In the genomic region with DNA sequence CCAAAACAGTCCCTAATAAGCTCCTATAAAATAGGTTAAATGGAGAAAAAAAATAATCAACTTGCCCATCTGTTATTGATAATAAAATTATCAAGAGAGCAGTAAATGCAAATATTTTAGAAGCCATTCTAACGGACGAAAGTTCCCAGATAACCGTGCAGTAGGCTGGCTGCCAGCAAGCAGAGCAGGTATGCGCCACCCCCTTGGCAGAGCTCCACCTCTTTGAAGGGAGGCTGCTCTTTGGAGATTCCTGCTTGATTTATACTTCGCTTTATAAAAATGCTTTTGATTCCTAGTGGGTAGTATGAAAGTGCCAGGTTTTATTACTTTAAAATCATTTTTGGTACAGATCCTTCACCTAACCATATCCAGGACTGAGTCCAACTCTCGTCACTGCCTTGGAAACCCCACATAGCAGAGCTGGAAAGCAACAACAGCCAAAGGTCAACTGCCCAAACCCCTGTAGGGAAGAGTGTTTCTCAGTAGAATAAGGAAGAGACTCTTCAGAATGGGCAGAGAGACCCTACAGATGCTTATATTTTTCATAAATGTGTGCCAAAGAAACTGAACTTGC, we compare ENCODE assay signal across 10 mouse cellular contexts.
DNase-seq lines count a peak whose midpoint lies in the region; ATAC-seq lines count a peak whose summit lies in the region.
"Had no signal": no experiment of that assay in that cellular context is flagged by ENCODE, and none has a peak within 500 bp of the region (broad histone marks: within the 10 kb centered on the region; RNA-seq: fewer than 3 reads in every experiment).

No protein-coding gene starts in this region.

- DNase-seq in heart, adult 11 months, result no peak
- peak; percentile 37 for DNase-seq in adipocyte (ENCODE audit: low spot score)
- peak; percentile 76 for DNase-seq in cerebellum, adult 11-12 months
- peak; percentile 85 for DNase-seq in kidney, adult 9 months
- DNase-seq in T-cell, adult 2 months (ENCODE audit: low spot score), result no peak
- DNase-seq in frontal cortex, adult 2 months (ENCODE audit: extremely low spot score in 1 of 2, low spot score in 1 of 2), result no peak
- DNase-seq: liver, embryonic 13.5 days had no signal

- 15% methylated on average over 6 of the region's 6 CpGs for WGBS in heart, embryonic 13.5 days

- peak overlapping the region; percentile 23; the same call in 1 of the 2 replicates for H3K4me3 ChIP-seq in heart, embryonic 13.5 days
- H3K4me3 ChIP-seq: embryonic facial prominence, embryonic 15.5 days; liver, embryonic 13.5 days had no signal

- no peaks in the 10 kb centered on the region for H3K9me3 ChIP-seq in heart, embryonic 13.5 days
- H3K9me3 ChIP-seq: embryonic facial prominence, embryonic 15.5 days; liver, embryonic 13.5 days had no signal

- H3K27me3 ChIP-seq in heart, embryonic 13.5 days (replicated peaks), result no peaks in the 10 kb centered on the region
- H3K27me3 ChIP-seq: embryonic facial prominence, embryonic 15.5 days; liver, embryonic 13.5 days had no signal

- peak overlapping the region; percentile 52 for H3K4me2 ChIP-seq in heart, embryonic 13.5 days
- H3K4me2 ChIP-seq: embryonic facial prominence, embryonic 15.5 days; liver, embryonic 13.5 days had no signal

- H3K36me3 ChIP-seq in heart, embryonic 13.5 days, result no peaks in the 10 kb centered on the region
- H3K36me3 ChIP-seq: embryonic facial prominence, embryonic 15.5 days; liver, embryonic 13.5 days had no signal

- no peak overlapping the region for H3K9ac ChIP-seq in heart, embryonic 13.5 days
- H3K9ac ChIP-seq: embryonic facial prominence, embryonic 15.5 days; liver, embryonic 13.5 days had no signal

- H3K27ac ChIP-seq in heart, embryonic 13.5 days (replicated peaks), result peak overlapping the region; percentile 42; the same call in 1 of the 2 replicates
- H3K27ac ChIP-seq: embryonic facial prominence, embryonic 15.5 days; liver, embryonic 13.5 days had no signal

- ATAC-seq in heart, embryonic 13.5 days (ENCODE audit: extremely low read depth, insufficient number of reproducible peaks, low FRiP score, low TSS enrichment), result no peak
- no peak for ATAC-seq in megakaryocyte-erythroid progenitor cell, adult 5-6 weeks (replicated peaks; ENCODE audit: low FRiP score, low TSS enrichment, poor library complexity, severe bottlenecking)

- H3K4me1 ChIP-seq in heart, embryonic 13.5 days, result peaks cover 57% of the 10 kb centered on the region
- H3K4me1 ChIP-seq: liver, embryonic 13.5 days had no signal

Comparison
In these comparisons a context has a peak if more than half of its experiments do, and no peak if none do; other contexts are left out.
1. DNase-seq: peak in adipocyte (single experiment), cerebellum, adult 11-12 months (single experiment) and kidney, adult 9 months (single experiment); none in heart, adult 11 months (single experiment), T-cell, adult 2 months (single experiment) and frontal cortex, adult 2 months (0 of 2).